Mouse (Mus musculus) liver, embryonic 14.5 days (tissue): ENCODE data around the gene Pip5k1c. TPM values are rescaled to one million over a fixed set of nuclear protein-coding genes. Genes with fewer than 3 reads are reported as not detected.
A peak's percentile ranks its signal among the peaks of the same experiment; 100 is the strongest.

Experiments
- ATAC-seq: fragments of 200-750 bp; cut with Nextera tagmentation; 2 replicates; pipeline ENCODE4 v1.8.0; 2017; ENCODE audit warnings: moderate number of reproducible peaks, mild to moderate bottlenecking, moderate library complexity; ENCODE audit not compliant: insufficient read depth
- DNase-seq, 3 experiments: peaks; one replicate each; pipeline ENCODE4 v3.0.0-alpha.2; 2012 to 2013; ENCODE audit warnings: low read depth in 3 of 3, low spot score in 3 of 3
- H3K27ac ChIP-seq: fragments of 300-500 bp; sonication (generic); 2 replicates; pipeline ENCODE4 v1.5.1; 2014; ENCODE audit warnings: moderate library complexity, mild to moderate bottlenecking, control low read depth, inconsistent platforms
- H3K27me3 ChIP-seq: fragments of 300-500 bp; sonication (generic); 2 replicates; pipeline ENCODE4 v1.6.1; 2014; ENCODE audit warnings: mild to moderate bottlenecking, low read length, moderate library complexity; ENCODE audit not compliant: control insufficient read depth, insufficient read depth
- H3K36me3 ChIP-seq: fragments of 300-500 bp; sonication (generic); replicated peaks from 2 replicates; pipeline ENCODE4 v1.6.1; 2014; ENCODE audit warnings: low read depth; ENCODE audit not compliant: control insufficient read depth, insufficient read depth
- H3K4me1 ChIP-seq, 2 experiments: fragments of 200-500 bp in 1 of 2; fragments of 300-500 bp in 1 of 2; sonication (generic) in 1 of 2; replicated peaks; 2 replicates each; pipeline ENCODE4 v1.6.1; 2012 to 2014; ENCODE audit warnings: antibody characterized with exemption in 1 of 2, inconsistent platforms in 1 of 2, low read length in 1 of 2; ENCODE audit not compliant: control insufficient read depth in 2 of 2, insufficient read depth in 2 of 2
- H3K4me2 ChIP-seq: fragments of 300-500 bp; sonication (generic); 2 replicates; pipeline ENCODE4 v1.6.1; 2014; ENCODE audit warnings: low read depth, mild to moderate bottlenecking, control low read depth, moderate library complexity
- H3K4me3 ChIP-seq, 2 experiments: fragments of 200-500 bp in 1 of 2; fragments of 300-500 bp in 1 of 2; sonication (generic) in 1 of 2; 2 replicates each; pipeline ENCODE4 v1.5.1; 2012 to 2014; ENCODE audit warnings: low read depth in 2 of 2, low read length in 2 of 2, mild to moderate bottlenecking in 2 of 2, control low read depth in 1 of 2, inconsistent platforms in 1 of 2, moderate library complexity in 1 of 2; ENCODE audit not compliant: insufficient read depth in 1 of 2
- H3K9ac ChIP-seq: fragments of 300-500 bp; sonication (generic); replicated peaks from 2 replicates; pipeline ENCODE4 v1.6.1; 2014; ENCODE audit warnings: mild to moderate bottlenecking, control low read depth, moderate library complexity
- H3K9me3 ChIP-seq: fragments of 300-500 bp; sonication (generic); 2 replicates; pipeline ENCODE4 v1.6.1; 2016; ENCODE audit warnings: low read length, mixed read lengths; ENCODE audit not compliant: control insufficient read depth
- CTCF ChIP-seq: IDR thresholded peaks from 2 replicates; pipeline ENCODE4 v1.5.1; 2016; ENCODE audit warnings: antibody characterized with exemption, low read depth, control low read depth
- EP300 ChIP-seq: IDR thresholded peaks from 2 replicates; pipeline ENCODE4 v1.6.1; 2016; ENCODE audit warnings: antibody characterized with exemption, low read depth
- WGBS: fragments of 180-500 bp; shearing (Covaris S2); extraction: QIAGEN DNeasy Blood & Tissue Kit; methylation state at CpG from one replicate; pipeline ENCODE4 v1.1.7; 2014; ENCODE audit not compliant: insufficient replicate concordance; 5-methylcytosine and 5-hydroxymethylcytosine counted together
- polyA plus RNA-seq, 2 experiments: library from polyadenylated mRNA; depleted of rRNA in 1 of 2; stranded (reverse) in 1 of 2; unstranded in 1 of 2; fragments of >200 nt; fragmentation: Nextera tagmentation in 1 of 2; extraction: Ambion mirVana in 1 of 2; gene quantifications; 2 replicates each; pipeline versions ENCODE4 v1.2.1 to v1.2.3; 2012 to 2014

Gene Pip5k1c
- polyA plus RNA-seq, 2 experiments = 10.5 to 12.8 TPM

DNA sequence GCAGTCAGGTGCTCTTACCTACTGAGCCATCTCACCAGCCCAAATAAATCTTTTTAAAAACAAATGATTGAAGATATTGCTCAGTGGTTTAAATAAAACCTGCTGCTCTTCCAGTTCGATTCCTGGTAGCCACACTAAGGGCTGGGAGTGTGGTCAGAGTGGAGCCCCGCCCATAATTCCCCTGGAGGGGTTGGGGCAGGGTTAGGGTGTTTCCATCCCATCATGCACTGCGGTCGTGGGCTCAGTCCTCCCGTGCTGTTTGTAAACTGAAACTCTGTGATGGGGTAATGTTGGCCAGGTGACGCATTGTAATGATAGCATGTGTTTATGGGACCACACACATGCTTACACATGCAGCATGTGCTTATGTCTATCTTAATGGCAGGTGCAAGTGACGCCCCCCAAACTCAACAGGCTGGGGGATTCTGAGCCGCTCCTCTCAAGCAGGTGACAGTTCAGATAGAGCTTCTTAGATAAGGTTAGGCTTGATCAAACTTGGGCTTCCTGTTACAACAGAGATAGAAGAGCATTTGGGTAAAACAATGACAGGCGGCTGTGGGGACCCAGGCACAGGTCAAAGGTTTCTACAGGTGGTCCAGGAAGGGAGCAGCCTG, 59.0 kb downstream of the Pip5k1c start:
- peaks cover 44 to 47% of the 10 kb centered on the region in 2 experiments for H3K4me1 ChIP-seq
- ATAC-seq (peak; percentile 27; the same call in 1 of the 2 replicates), DNase-seq (peak; percentile 77 to 79 (median 79))
- peak overlapping the region; percentile 74 for H3K4me2 ChIP-seq
- TF ChIP-seq CTCF = no peak
- TF ChIP-seq EP300 = peak; percentile 26; the same call in 1 of the 2 replicates
- H3K27me3 ChIP-seq = no peaks in the 10 kb centered on the region
- H3K9me3 ChIP-seq = no peaks in the 10 kb centered on the region
- peak overlapping the region; percentile 76 for H3K27ac ChIP-seq
- 2% methylated on average over 9 of the region's 9 CpGs for WGBS
- peak overlapping the region; percentile 43 to 59 for H3K4me3 ChIP-seq
- peak overlapping the region; percentile 62 for H3K9ac ChIP-seq
- peaks cover 4% of the 10 kb centered on the region for H3K36me3 ChIP-seq

- whole genome bisulfite sequencing = 65% methylated on average over 9 of the region's 9 CpGs
- H3K27ac ChIP-seq = no peak overlapping the region
- no peaks in the 10 kb centered on the region for H3K9me3 ChIP-seq
- H3K27me3 ChIP-seq = no peaks in the 10 kb centered on the region
- no peak overlapping the region for H3K4me3 ChIP-seq
- ATAC-seq (no peak), DNase-seq (no peak)
- H3K4me2 ChIP-seq = no peak overlapping the region
- H3K36me3 ChIP-seq = no peaks in the 10 kb centered on the region
- TF ChIP-seq CTCF (no peak), EP300 (no peak)
- H3K4me1 ChIP-seq = peaks cover 40 to 44% of the 10 kb centered on the region in 2 experiments
- H3K9ac ChIP-seq = no peak overlapping the region
Observed at GRCm38 (mm10) chr10:81354738-81355477, 62.1 kb downstream of the Pip5k1c start.

GRCm38 (mm10) chr10:81355533-81355932, 62.8 kb downstream of the Pip5k1c start:
- no peaks in the 10 kb centered on the region; the same call in 1 of the 2 replicates for H3K36me3 ChIP-seq
- no peak overlapping the region for H3K4me3 ChIP-seq
- no peak for DNase-seq
- H3K4me1 ChIP-seq = peaks cover 41 to 50% of the 10 kb centered on the region in 2 experiments
- no peak for ATAC-seq
- no peak overlapping the region for H3K4me2 ChIP-seq
- no peaks in the 10 kb centered on the region for H3K9me3 ChIP-seq
- H3K9ac ChIP-seq = no peak overlapping the region
- TF ChIP-seq CTCF (no peak), EP300 (no peak)
- no peaks in the 10 kb centered on the region for H3K27me3 ChIP-seq
- no peak overlapping the region for H3K27ac ChIP-seq
- 54% methylated on average over 4 of the region's 4 CpGs for WGBS

DNA sequence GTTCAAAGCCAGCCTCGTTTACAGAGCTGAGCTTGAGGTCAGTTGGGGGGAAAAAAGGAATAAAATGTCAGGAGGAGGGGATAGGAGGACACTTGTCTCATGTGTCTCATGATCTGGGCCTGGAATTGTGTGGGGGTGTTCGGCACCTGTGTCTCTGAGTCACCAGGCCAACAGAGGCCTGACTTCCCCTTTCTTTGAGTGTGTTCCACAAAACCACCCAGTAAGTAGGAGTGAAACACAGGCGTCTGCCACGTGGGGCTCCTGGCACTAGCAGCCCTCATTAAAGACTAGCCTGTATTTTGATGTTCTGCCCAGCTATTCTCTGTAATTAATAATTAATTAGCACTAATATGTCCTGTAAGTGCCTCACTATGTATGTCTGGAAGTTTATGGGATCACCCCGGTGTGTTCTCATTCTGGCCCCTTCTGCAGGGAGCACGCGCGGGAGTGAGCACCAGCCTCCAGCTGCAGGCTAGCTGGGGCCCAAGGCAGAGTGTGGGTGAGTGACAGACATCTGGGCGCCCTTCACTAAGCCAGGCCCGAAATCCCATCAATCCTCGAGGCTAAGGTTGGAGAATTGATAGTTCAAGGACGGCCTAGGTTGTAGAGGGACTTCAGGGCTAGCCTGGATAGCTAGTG, 63.7 kb downstream of the Pip5k1c start:
- Histone ChIP-seq H3K4me1 (peaks cover 43 to 51% of the 10 kb centered on the region in 2 experiments), H3K9ac (peak overlapping the region; percentile 77), H3K4me3 (peak overlapping the region; percentile 54 to 64), H3K9me3 (no peaks in the 10 kb centered on the region), H3K36me3 (peaks cover 7% of the 10 kb centered on the region), H3K27me3 (no peaks in the 10 kb centered on the region), H3K4me2 (peak overlapping the region; percentile 82), H3K27ac (peak overlapping the region; percentile 63)
- TF ChIP-seq EP300 = no peak
- no peak for TF ChIP-seq CTCF
- DNase-seq = no peak
- WGBS = 24% methylated on average over 12 of the region's 12 CpGs
- no peak for ATAC-seq
